ENCODE assay signal across 18 mouse cellular contexts in genomic region chr13:86238054-86238453, GRCm38 (mm10).
DNase-seq lines count a peak whose midpoint lies in the region; ATAC-seq and TF ChIP-seq lines count a peak whose summit lies in the region.
"Had no signal": no experiment of that assay in that cellular context is flagged by ENCODE, and none has a peak within 500 bp of the region (broad histone marks: within the 10 kb centered on the region; RNA-seq: fewer than 3 reads in every experiment).

No protein-coding gene starts in this region.

- H3K27me3 ChIP-seq in embryonic facial prominence, embryonic 11.5 days (ENCODE audit: control insufficient read depth, insufficient read depth, low read length) = no peaks in the 10 kb centered on the region
- no peaks in the 10 kb centered on the region for H3K27me3 ChIP-seq in embryonic facial prominence, embryonic 10.5 days (replicated peaks; ENCODE audit: low read depth, poor library complexity, severe bottlenecking)
- H3K27me3 ChIP-seq in kidney, postnatal 0 days (ENCODE audit: insufficient read depth, low read length) = no peaks in the 10 kb centered on the region
- no peaks in the 10 kb centered on the region for H3K27me3 ChIP-seq in midbrain, postnatal 0 days (ENCODE audit: insufficient read depth, low read length)
- no peaks in the 10 kb centered on the region for H3K27me3 ChIP-seq in midbrain, embryonic 11.5 days (ENCODE audit: control insufficient read depth, insufficient read depth, low read length)
- no peaks in the 10 kb centered on the region for H3K27me3 ChIP-seq in stomach, postnatal 0 days (ENCODE audit: control insufficient read depth, insufficient read depth, low read length)
- H3K27me3 ChIP-seq: heart, embryonic 15.5 days; liver, embryonic 12.5 days; lung, embryonic 15.5 days; midbrain, embryonic 15.5 days had no signal

- H3K27ac ChIP-seq in embryonic facial prominence, embryonic 11.5 days (replicated peaks; ENCODE audit: low read depth, low read length) = no peak overlapping the region
- H3K27ac ChIP-seq in embryonic facial prominence, embryonic 10.5 days (replicated peaks) = no peak overlapping the region
- no peak overlapping the region for H3K27ac ChIP-seq in kidney, postnatal 0 days
- H3K27ac ChIP-seq in midbrain, postnatal 0 days (ENCODE audit: low read depth, low read length) = no peak overlapping the region
- no peak overlapping the region for H3K27ac ChIP-seq in midbrain, embryonic 11.5 days (ENCODE audit: low read depth, low read length)
- H3K27ac ChIP-seq in stomach, postnatal 0 days (replicated peaks) = no peak overlapping the region
- H3K27ac ChIP-seq: heart, adult 2 months; heart, embryonic 15.5 days; liver, embryonic 12.5 days; lung, embryonic 15.5 days; midbrain, embryonic 15.5 days had no signal

- TF ChIP-seq EP300 in stomach, postnatal 0 days (optimal IDR thresholded peaks at IDR 0.05) = no peak

- H3K4me3 ChIP-seq in embryonic facial prominence, embryonic 11.5 days (ENCODE audit: low read depth, low read length) = no peak overlapping the region
- no peak overlapping the region for H3K4me3 ChIP-seq in embryonic facial prominence, embryonic 10.5 days
- H3K4me3 ChIP-seq in kidney, postnatal 0 days (replicated peaks; ENCODE audit: low read depth, low read length) = no peak overlapping the region
- H3K4me3 ChIP-seq in midbrain, postnatal 0 days (ENCODE audit: low read depth, low read length) = no peak overlapping the region
- no peak overlapping the region for H3K4me3 ChIP-seq in midbrain, embryonic 11.5 days (ENCODE audit: low read depth, low read length)
- no peak overlapping the region for H3K4me3 ChIP-seq in stomach, postnatal 0 days (ENCODE audit: low read depth, low read length)
- H3K4me3 ChIP-seq: erythroblast, embryonic 14.5 days; heart, adult 2 months; heart, embryonic 15.5 days; liver, embryonic 12.5 days; lung, embryonic 15.5 days; midbrain, embryonic 15.5 days had no signal

- no peaks in the 10 kb centered on the region for H3K9me3 ChIP-seq in embryonic facial prominence, embryonic 11.5 days (replicated peaks; ENCODE audit: control insufficient read depth, low read length)
- H3K9me3 ChIP-seq in embryonic facial prominence, embryonic 10.5 days = no peaks in the 10 kb centered on the region
- H3K9me3 ChIP-seq in kidney, postnatal 0 days (replicated peaks; ENCODE audit: low read length) = no peaks in the 10 kb centered on the region
- no peaks in the 10 kb centered on the region for H3K9me3 ChIP-seq in midbrain, postnatal 0 days (ENCODE audit: low read length)
- H3K9me3 ChIP-seq in midbrain, embryonic 11.5 days (ENCODE audit: control insufficient read depth, low read length) = no peaks in the 10 kb centered on the region
- H3K9me3 ChIP-seq in stomach, postnatal 0 days (ENCODE audit: control insufficient read depth, low read length) = no peaks in the 10 kb centered on the region
- H3K9me3 ChIP-seq: heart, embryonic 15.5 days; liver, embryonic 12.5 days; lung, embryonic 15.5 days; midbrain, embryonic 15.5 days had no signal

- no peaks in the 10 kb centered on the region for H3K4me1 ChIP-seq in embryonic facial prominence, embryonic 11.5 days (ENCODE audit: control insufficient read depth, insufficient read depth, low read length)
- no peaks in the 10 kb centered on the region for H3K4me1 ChIP-seq in embryonic facial prominence, embryonic 10.5 days
- H3K4me1 ChIP-seq in kidney, postnatal 0 days (replicated peaks; ENCODE audit: insufficient read depth, low read length) = no peaks in the 10 kb centered on the region
- no peaks in the 10 kb centered on the region for H3K4me1 ChIP-seq in midbrain, postnatal 0 days (ENCODE audit: insufficient read depth, low read length)
- H3K4me1 ChIP-seq in midbrain, embryonic 11.5 days (ENCODE audit: control insufficient read depth, insufficient read depth, low read length) = no peaks in the 10 kb centered on the region
- no peaks in the 10 kb centered on the region for H3K4me1 ChIP-seq in stomach, postnatal 0 days (replicated peaks; ENCODE audit: control insufficient read depth, insufficient read depth)
- H3K4me1 ChIP-seq: heart, embryonic 15.5 days; liver, embryonic 12.5 days; lung, embryonic 15.5 days; midbrain, embryonic 15.5 days had no signal

- no peak overlapping the region for H3K4me2 ChIP-seq in embryonic facial prominence, embryonic 11.5 days (ENCODE audit: low read depth, low read length)
- H3K4me2 ChIP-seq in kidney, postnatal 0 days (ENCODE audit: low read length) = no peak overlapping the region
- H3K4me2 ChIP-seq in midbrain, postnatal 0 days (ENCODE audit: low read depth, low read length, poor library complexity, severe bottlenecking) = no peak overlapping the region
- no peak overlapping the region for H3K4me2 ChIP-seq in midbrain, embryonic 11.5 days
- H3K4me2 ChIP-seq in stomach, postnatal 0 days (replicated peaks; ENCODE audit: low read depth) = no peak overlapping the region
- H3K4me2 ChIP-seq: heart, embryonic 15.5 days; liver, embryonic 12.5 days; lung, embryonic 15.5 days; midbrain, embryonic 15.5 days had no signal

- no peak for ATAC-seq in embryonic facial prominence, embryonic 11.5 days (replicated peaks; ENCODE audit: insufficient number of reproducible peaks, low FRiP score, low TSS enrichment, low read depth)
- ATAC-seq in kidney, postnatal 0 days (replicated peaks; ENCODE audit: low FRiP score, low read depth) = no peak
- ATAC-seq in midbrain, postnatal 0 days (ENCODE audit: low FRiP score) = no peak
- no peak for ATAC-seq in midbrain, embryonic 11.5 days (ENCODE audit: low FRiP score)
- no peak for ATAC-seq in stomach, postnatal 0 days (ENCODE audit: low FRiP score, low TSS enrichment)
- ATAC-seq: liver, embryonic 12.5 days; midbrain, embryonic 15.5 days had no signal

- H3K36me3 ChIP-seq in embryonic facial prominence, embryonic 11.5 days (replicated peaks; ENCODE audit: control insufficient read depth, insufficient read depth, low read depth, low read length) = no peaks in the 10 kb centered on the region
- no peaks in the 10 kb centered on the region for H3K36me3 ChIP-seq in embryonic facial prominence, embryonic 10.5 days (replicated peaks)
- no peaks in the 10 kb centered on the region for H3K36me3 ChIP-seq in kidney, postnatal 0 days (ENCODE audit: insufficient read depth, low read length)
- no peaks in the 10 kb centered on the region for H3K36me3 ChIP-seq in midbrain, postnatal 0 days (ENCODE audit: insufficient read depth, low read length)
- H3K36me3 ChIP-seq in midbrain, embryonic 11.5 days (ENCODE audit: control insufficient read depth, insufficient read depth, low read length) = no peaks in the 10 kb centered on the region
- H3K36me3 ChIP-seq in stomach, postnatal 0 days (ENCODE audit: control insufficient read depth, insufficient read depth, low read length) = no peaks in the 10 kb centered on the region
- H3K36me3 ChIP-seq: heart, embryonic 15.5 days; liver, embryonic 12.5 days; lung, embryonic 15.5 days; midbrain, embryonic 15.5 days had no signal

- no peak overlapping the region for H3K9ac ChIP-seq in embryonic facial prominence, embryonic 11.5 days (replicated peaks; ENCODE audit: low read length)
- H3K9ac ChIP-seq in kidney, postnatal 0 days (ENCODE audit: low read depth, low read length) = no peak overlapping the region
- no peak overlapping the region for H3K9ac ChIP-seq in midbrain, postnatal 0 days (replicated peaks; ENCODE audit: low read length, poor library complexity, severe bottlenecking)
- H3K9ac ChIP-seq in midbrain, embryonic 11.5 days (ENCODE audit: low read length) = no peak overlapping the region
- H3K9ac ChIP-seq in stomach, postnatal 0 days (ENCODE audit: low read length) = no peak overlapping the region
- H3K9ac ChIP-seq: heart, embryonic 15.5 days; liver, embryonic 12.5 days; lung, embryonic 15.5 days; midbrain, embryonic 15.5 days had no signal

- TF ChIP-seq CTCF in kidney, postnatal 0 days (IDR thresholded peaks at IDR 0.05; ENCODE audit: low read depth) = peak; percentile 58
- peak; percentile 56 for TF ChIP-seq CTCF in midbrain, postnatal 0 days (IDR thresholded peaks at IDR 0.05)
- peak; percentile 51 for TF ChIP-seq CTCF in stomach, postnatal 0 days (IDR thresholded peaks at IDR 0.05; ENCODE audit: low read depth)

- DNase-seq in embryonic facial prominence, embryonic 11.5 days (ENCODE audit: low spot score) = peak; percentile 33
- DNase-seq in embryonic facial prominence, embryonic 10.5 days (ENCODE audit: low spot score) = no peak
- peak; percentile 21 for DNase-seq in kidney, postnatal 0 days (ENCODE audit: low spot score)
- DNase-seq in kidney, postnatal 14 days = no peak
- DNase-seq in midbrain, postnatal 0 days (ENCODE audit: low spot score) = peak; percentile 17
- no peak for DNase-seq in midbrain, embryonic 11.5 days (ENCODE audit: low spot score, missing footprints)
- DNase-seq in stomach, postnatal 0 days (ENCODE audit: low spot score) = no peak
- DNase-seq in urinary bladder, adult 2 months (ENCODE audit: low spot score) = no peak
- DNase-seq: cerebellum, adult 9-10 months; gastrocnemius, postnatal 10 days; heart, adult 2 months; left cerebral cortex, postnatal 4 days; thymus, adult 2 months had no signal

- WGBS in embryonic facial prominence, embryonic 11.5 days = 82% methylated on average over 1 of the region's 1 CpGs
- 90% methylated on average over 1 of the region's 1 CpGs for WGBS in embryonic facial prominence, embryonic 10.5 days
- WGBS in kidney, postnatal 0 days = 88% methylated on average over 1 of the region's 1 CpGs
- 89% methylated on average over 1 of the region's 1 CpGs for WGBS in midbrain, postnatal 0 days
- WGBS in midbrain, embryonic 11.5 days = 95% methylated on average over 1 of the region's 1 CpGs
- 70% methylated on average over 1 of the region's 1 CpGs for WGBS in stomach, postnatal 0 days

Comparison
In these comparisons a context has a peak if more than half of its experiments do, and no peak if none do; other contexts are left out.
1. DNase-seq: peak in embryonic facial prominence, embryonic 11.5 days (single experiment), kidney, postnatal 0 days (single experiment) and midbrain, postnatal 0 days (single experiment); none in embryonic facial prominence, embryonic 10.5 days (single experiment), kidney, postnatal 14 days (single experiment), midbrain, embryonic 11.5 days (single experiment), stomach, postnatal 0 days (single experiment) and urinary bladder, adult 2 months (single experiment).
2. Peak in every context shown above with its lines, with median percentiles within 50 percentile points of each other: CTCF ChIP-seq.